Mouse (Mus musculus) forebrain, postnatal 0 days (tissue): ENCODE measurements at regions not wholly inside any gene's neighbourhood (a gene's known extent, or its start where the extent isn't known, plus 50 kb on each side); places are given as distances from the start of the nearest gene placed in this dataset.
A peak's percentile ranks its signal among the peaks of the same experiment; 100 is the strongest.
"Not testable (repeated sequence)": the region's sequence is repeated elsewhere in the genome, so short reads cannot be mapped to it uniquely, and the experiment has no call there.

Experiments used
- ATAC-seq: fragments of 200-750 bp; cut with Nextera tagmentation; 2 replicates; pipeline ENCODE4 v1.8.0; 2017; ENCODE audit warnings: mild to moderate bottlenecking, moderate library complexity
- DNase-seq: peaks from one replicate; pipeline ENCODE4 v3.0.0-alpha.2; 2015
- H3K27ac ChIP-seq: fragments of 300-500 bp; sonication (generic); 2 replicates; pipeline ENCODE4 v1.5.1; 2014; ENCODE audit warnings: low read depth, mild to moderate bottlenecking, antibody characterized with exemption, low read length, moderate library complexity, mixed read lengths
- H3K27me3 ChIP-seq: fragments of 300-500 bp; sonication (generic); 2 replicates; pipeline ENCODE4 v1.6.1; 2014; ENCODE audit warnings: mild to moderate bottlenecking, low read length, mixed read lengths; ENCODE audit not compliant: insufficient read depth
- H3K36me3 ChIP-seq: fragments of 300-500 bp; sonication (generic); 2 replicates; pipeline ENCODE4 v1.6.1; 2014; ENCODE audit warnings: mild to moderate bottlenecking, moderate library complexity; ENCODE audit not compliant: insufficient read depth
- H3K4me1 ChIP-seq: fragments of 300-500 bp; sonication (generic); 2 replicates; pipeline ENCODE4 v1.6.1; 2014; ENCODE audit warnings: antibody characterized with exemption; ENCODE audit not compliant: insufficient read depth
- H3K4me2 ChIP-seq: fragments of 300-500 bp; sonication (generic); 2 replicates; pipeline ENCODE4 v1.6.1; 2014; ENCODE audit warnings: low read depth, mild to moderate bottlenecking, moderate library complexity
- H3K4me3 ChIP-seq: fragments of 300-500 bp; sonication (generic); 2 replicates; pipeline ENCODE4 v1.5.1; 2014; ENCODE audit warnings: low read depth, low read length, mixed read lengths
- H3K9ac ChIP-seq: fragments of 300-500 bp; sonication (generic); 2 replicates; pipeline ENCODE4 v1.6.1; 2014; ENCODE audit warnings: mild to moderate bottlenecking
- H3K9me3 ChIP-seq: fragments of 300-500 bp; sonication (generic); 2 replicates; pipeline ENCODE4 v1.6.1; 2016; ENCODE audit warnings: low read length
- CTCF ChIP-seq: sonication (generic); IDR thresholded peaks from 2 replicates; pipeline ENCODE4 v1.5.1; 2016; ENCODE audit warnings: antibody characterized with exemption, control low read depth, low read depth
- WGBS: fragments of 180-500 bp; shearing (Covaris S2); extraction: QIAGEN DNeasy Blood & Tissue Kit; methylation state at CpG from one replicate; pipeline ENCODE4 v1.1.7; 2014; 5-methylcytosine and 5-hydroxymethylcytosine counted together

DNA sequence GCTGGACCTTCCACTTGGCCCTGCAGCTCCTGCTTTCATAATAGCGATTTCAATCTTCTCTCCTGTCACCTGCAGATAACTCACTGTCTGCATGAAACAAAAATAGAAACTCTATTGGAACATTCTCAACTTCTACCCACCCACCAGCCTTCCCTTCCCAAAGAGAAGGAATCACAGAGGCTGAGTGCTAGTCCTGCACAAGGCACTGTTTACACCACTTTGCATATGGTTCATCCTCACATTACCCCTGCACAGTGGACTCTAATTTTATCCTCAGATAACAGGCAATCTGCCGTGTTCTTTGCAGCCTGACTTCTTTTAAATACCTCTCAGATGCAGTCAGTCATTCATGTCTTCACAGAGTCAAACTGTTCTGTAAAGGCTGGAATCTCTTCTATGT is 83.3 kb upstream of the Bnc1 start:
- no peak overlapping the region for H3K4me2 ChIP-seq
- no peak for TF ChIP-seq CTCF
- H3K9ac ChIP-seq = no peak overlapping the region
- H3K4me1 ChIP-seq = no peaks in the 10 kb centered on the region
- no peak for ATAC-seq
- no peaks in the 10 kb centered on the region for H3K27me3 ChIP-seq
- H3K27ac ChIP-seq = no peak overlapping the region
- no peak for DNase-seq
- 73% methylated on average over 2 of the region's 2 CpGs for WGBS
- H3K4me3 ChIP-seq = no peak overlapping the region
- no peaks in the 10 kb centered on the region for H3K36me3 ChIP-seq
- no peaks in the 10 kb centered on the region for H3K9me3 ChIP-seq

DNA sequence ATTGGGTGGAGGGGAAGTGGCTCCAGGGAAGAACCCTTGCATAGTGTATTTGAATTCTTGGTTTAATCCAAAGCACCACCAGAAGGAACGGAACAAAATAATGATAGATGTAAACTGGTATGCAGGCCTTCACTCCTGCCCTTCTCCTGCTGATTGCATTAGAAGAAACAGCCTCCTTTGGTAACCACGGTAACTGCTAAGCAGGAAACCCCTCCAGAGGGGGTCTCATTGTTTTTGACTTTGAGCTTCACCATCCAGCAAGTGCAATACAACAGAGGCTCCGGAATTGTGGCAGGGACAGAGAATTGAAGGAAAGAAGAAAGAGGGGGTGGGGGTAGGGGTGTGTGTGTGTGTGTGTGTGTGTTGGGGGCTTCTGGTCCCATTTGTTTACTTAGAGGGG is 89.8 kb upstream of the Bnc1 start:
- Histone ChIP-seq H3K27ac (no peak overlapping the region), H3K4me3 (no peak overlapping the region), H3K27me3 (no peaks in the 10 kb centered on the region), H3K9me3 (no peaks in the 10 kb centered on the region), H3K4me1 (no peaks in the 10 kb centered on the region), H3K4me2 (no peak overlapping the region), H3K36me3 (no peaks in the 10 kb centered on the region), H3K9ac (no peak overlapping the region)
- WGBS = 6% methylated on average over 3 of the region's 3 CpGs
- DNase-seq (peak; percentile 23), ATAC-seq (peak; percentile 60; the same call in 1 of the 2 replicates)
- TF ChIP-seq CTCF = no peak

GRCm38 (mm10) chr7:82082883-82083282 is 90.8 kb upstream of the Sh3gl3 start:
- TF ChIP-seq CTCF = no peak
- DNase-seq = peak; percentile 6
- WGBS = 22% methylated on average over 6 of the region's 6 CpGs
- H3K9me3 ChIP-seq = no peaks in the 10 kb centered on the region
- no peak for ATAC-seq
- no peaks in the 10 kb centered on the region for H3K27me3 ChIP-seq
- no peaks in the 10 kb centered on the region for H3K4me1 ChIP-seq
- no peak overlapping the region for H3K27ac ChIP-seq
- no peak overlapping the region for H3K4me2 ChIP-seq
- H3K36me3 ChIP-seq = no peaks in the 10 kb centered on the region
- no peak overlapping the region for H3K9ac ChIP-seq
- no peak overlapping the region for H3K4me3 ChIP-seq

DNA sequence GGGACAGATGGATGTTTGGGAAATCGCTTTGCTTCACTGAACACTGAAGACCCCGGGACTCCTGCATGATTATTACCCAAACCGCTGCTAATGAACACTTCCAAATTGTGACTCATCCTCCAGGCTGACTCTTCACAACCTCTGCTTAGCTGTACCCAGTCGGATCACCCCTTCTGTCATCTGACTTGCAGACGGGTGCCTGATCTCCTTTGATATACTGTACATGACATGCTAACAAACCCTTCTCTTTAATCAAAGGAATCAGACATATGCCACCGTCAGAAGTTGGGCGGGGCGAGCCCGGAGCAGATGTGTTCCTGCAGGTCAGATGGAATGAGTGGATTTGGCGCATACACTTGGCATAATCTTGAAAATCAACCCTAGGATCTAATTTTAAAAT is 89.2 kb upstream of the Sh3gl3 start:
- no peak for ATAC-seq
- H3K9ac ChIP-seq = no peak overlapping the region
- H3K27ac ChIP-seq = no peak overlapping the region
- H3K4me3 ChIP-seq = no peak overlapping the region
- no peak overlapping the region for H3K4me2 ChIP-seq
- 67% methylated on average over 10 of the region's 10 CpGs for WGBS
- no peaks in the 10 kb centered on the region for H3K36me3 ChIP-seq
- no peaks in the 10 kb centered on the region for H3K27me3 ChIP-seq
- H3K4me1 ChIP-seq = no peaks in the 10 kb centered on the region
- TF ChIP-seq CTCF = no peak
- DNase-seq = no peak
- H3K9me3 ChIP-seq = no peaks in the 10 kb centered on the region

DNA sequence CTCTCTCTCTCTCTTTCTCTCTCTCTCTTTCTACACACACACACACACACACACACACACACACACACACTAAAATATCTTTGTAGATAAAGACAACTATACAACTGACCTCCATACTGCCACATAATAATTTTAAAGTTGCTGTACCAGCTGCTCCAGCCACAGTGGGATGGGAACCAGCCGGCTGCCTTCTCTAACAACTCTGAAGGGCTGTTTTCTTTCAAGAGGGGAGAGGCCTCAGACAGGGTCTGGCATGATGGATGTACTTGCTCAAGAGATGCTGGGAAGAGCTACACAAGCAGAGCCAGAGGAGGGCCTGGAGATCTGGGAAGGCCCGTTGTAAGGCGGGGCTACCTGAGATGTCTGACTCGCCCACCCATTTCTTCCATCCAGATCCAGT is 88.4 kb upstream of the Sh3gl3 start:
- Histone ChIP-seq H3K4me1 (no peaks in the 10 kb centered on the region), H3K9ac (no peak overlapping the region), H3K4me3 (no peak overlapping the region), H3K9me3 (no peaks in the 10 kb centered on the region), H3K27ac (no peak overlapping the region), H3K27me3 (no peaks in the 10 kb centered on the region), H3K36me3 (no peaks in the 10 kb centered on the region), H3K4me2 (no peak overlapping the region)
- no peak for TF ChIP-seq CTCF
- WGBS = 90% methylated on average over 4 of the region's 4 CpGs
- ATAC-seq (no peak), DNase-seq (no peak)

- DNase-seq (no peak), ATAC-seq (no peak)
- H3K9ac ChIP-seq = no peak overlapping the region
- no peak overlapping the region for H3K4me2 ChIP-seq
- H3K4me1 ChIP-seq = no peaks in the 10 kb centered on the region
- no peaks in the 10 kb centered on the region for H3K27me3 ChIP-seq
- H3K4me3 ChIP-seq = no peak overlapping the region
- 69% methylated on average over 6 of the region's 6 CpGs for WGBS
- no peak for TF ChIP-seq CTCF
- no peaks in the 10 kb centered on the region for H3K36me3 ChIP-seq
- H3K9me3 ChIP-seq = no peaks in the 10 kb centered on the region
- no peak overlapping the region for H3K27ac ChIP-seq
Observed at GRCm38 (mm10) chr7:82098136-82098535, 75.5 kb upstream of the Sh3gl3 start.

DNA sequence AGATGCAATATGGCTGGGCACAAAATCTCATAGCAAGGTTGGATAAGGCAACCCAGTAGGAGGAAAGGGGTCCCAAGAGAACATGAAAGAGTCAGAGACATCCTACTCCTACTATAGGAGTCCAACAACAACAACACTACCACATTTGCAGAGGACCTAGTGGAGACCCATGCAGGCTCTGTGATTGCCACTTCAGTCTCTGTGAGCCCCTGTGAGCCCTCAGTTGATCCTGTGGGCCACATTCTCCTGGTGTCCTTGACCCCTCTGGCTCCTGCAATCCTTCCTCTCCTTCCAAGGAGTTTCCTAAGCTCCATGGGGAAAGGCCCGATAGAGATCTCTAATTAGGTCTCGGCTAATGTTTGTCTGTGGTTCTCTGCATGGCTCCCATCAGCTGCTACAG is 72.3 kb upstream of the Sh3gl3 start:
- Histone ChIP-seq H3K4me3 (no peak overlapping the region), H3K36me3 (no peaks in the 10 kb centered on the region), H3K4me2 (no peak overlapping the region), H3K9me3 (no peaks in the 10 kb centered on the region), H3K27ac (no peak overlapping the region), H3K9ac (no peak overlapping the region), H3K27me3 (no peaks in the 10 kb centered on the region), H3K4me1 (no peaks in the 10 kb centered on the region)
- 95% methylated on average over 2 of the region's 2 CpGs for WGBS
- TF ChIP-seq CTCF = no peak
- no peak for ATAC-seq
- DNase-seq = no peak

GRCm38 (mm10) chr7:82105631-82106030 is 68.0 kb upstream of the Sh3gl3 start:
- TF ChIP-seq CTCF = no peak
- H3K4me1 ChIP-seq = no peaks in the 10 kb centered on the region
- H3K4me2 ChIP-seq = no peak overlapping the region
- H3K4me3 ChIP-seq = no peak overlapping the region
- no peak overlapping the region for H3K27ac ChIP-seq
- no peaks in the 10 kb centered on the region for H3K36me3 ChIP-seq
- ATAC-seq (no peak), DNase-seq (no peak)
- H3K9me3 ChIP-seq = no peaks in the 10 kb centered on the region
- H3K9ac ChIP-seq = no peak overlapping the region
- WGBS = 87% methylated on average over 5 of the region's 5 CpGs
- no peaks in the 10 kb centered on the region for H3K27me3 ChIP-seq

DNA sequence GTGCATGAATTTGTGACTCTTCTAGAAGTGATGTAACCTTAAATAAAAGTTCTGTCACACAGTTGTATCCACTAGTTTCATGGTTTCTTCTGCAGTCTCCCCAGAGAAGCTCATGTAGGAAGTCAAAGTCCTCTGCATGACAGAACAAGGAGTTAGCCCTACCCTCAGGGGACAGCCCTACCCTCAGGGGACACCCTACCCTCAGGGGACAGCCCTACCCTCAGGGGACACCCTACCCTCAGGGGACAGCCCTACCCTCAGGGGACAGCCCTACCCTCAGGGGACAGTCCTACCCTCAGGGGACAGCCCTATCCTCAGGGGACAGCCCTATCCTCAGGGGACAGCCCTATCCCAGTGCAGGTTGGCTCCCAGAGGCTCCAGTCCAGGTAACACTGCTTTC is 64.5 kb upstream of the Sh3gl3 start:
- not testable (repeated sequence) for DNase-seq, H3K4me3 ChIP-seq, H3K9ac ChIP-seq, ATAC-seq, H3K4me1 ChIP-seq, H3K36me3 ChIP-seq, H3K27me3 ChIP-seq, H3K27ac ChIP-seq, H3K4me2 ChIP-seq, H3K9me3 ChIP-seq
